Mouse (Mus musculus): ENCODE data around the gene Cracr2b.

- TF ChIP-seq POLR2A (IDR thresholded peaks at IDR 0.05; ENCODE audit: insufficient read depth, low read depth, low read length): peak; percentile 85
- TF ChIP-seq EP300 (IDR thresholded peaks at IDR 0.05; ENCODE audit: insufficient read depth, low read depth, low read length): no peak
Observed at GRCm38 (mm10) chr7:141475011-141475804, 14.3 kb downstream of the Cracr2b start, which contains the start of the genes Polr2l and Tspan4.
